Mouse (Mus musculus): Measurements from ENCODE around the gene Ganc. TPM values are rescaled to one million over a fixed set of nuclear protein-coding genes. Genes with fewer than 3 reads are reported as not detected.

Gene Ganc
- total and polyA plus RNA-seq, 3 experiments = 0.95 to 19.2 (median 17.2) TPM

DNA sequence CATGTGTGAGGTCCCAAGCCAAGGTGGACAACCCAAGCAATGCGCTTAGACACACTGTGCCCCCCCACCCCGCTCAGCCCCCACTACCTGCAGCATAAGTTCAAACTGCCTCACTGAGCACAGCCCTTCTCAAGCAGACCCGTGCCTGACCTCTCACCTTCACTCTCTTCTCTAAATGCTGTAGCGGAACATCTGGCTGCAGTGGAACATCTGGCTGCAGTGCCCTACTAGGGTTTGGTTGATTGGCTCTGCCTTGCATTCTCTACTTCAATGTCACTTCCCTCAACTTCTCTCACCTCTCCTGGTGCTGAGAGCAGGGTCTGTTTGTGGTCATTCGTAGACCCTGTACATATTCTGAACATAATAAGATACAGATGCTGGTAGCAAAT lies 61.7 kb downstream of the Ganc start:
- ATAC-seq (ENCODE audit: extremely low read depth, insufficient number of reproducible peaks, low FRiP score, poor library complexity, severe bottlenecking) (no peak), DNase-seq (ENCODE audit: low spot score) (no peak)
- Histone ChIP-seq H3K27me3 (ENCODE audit: insufficient read depth, low read length) (peaks cover 63% of the 10 kb centered on the region), H3K4me3 (ENCODE audit: low read depth, low read length) (no peak overlapping the region), H3K9me3 (replicated peaks) (no peaks in the 10 kb centered on the region), H3K4me1 (ENCODE audit: insufficient read depth, low read depth, low read length) (peaks cover 8% of the 10 kb centered on the region; the same call in 1 of the 2 replicates), H3K36me3 (replicated peaks) (no peaks in the 10 kb centered on the region)
- TF ChIP-seq CTCF (IDR thresholded peaks at IDR 0.05; ENCODE audit: low read depth, low read length) (no peak), GATA2 (IDR thresholded peaks at IDR 0.05; ENCODE audit: borderline replicate concordance, low read depth, low read length) (no peak), POLR2AphosphoS5 (IDR thresholded peaks at IDR 0.05; ENCODE audit: insufficient replicate concordance, low read depth, low read length) (no peak), TAL1 (conservative IDR thresholded peaks at IDR 0.05; ENCODE audit: low read depth, low read length) (no peak), GATA1 (IDR thresholded peaks at IDR 0.05; ENCODE audit: borderline replicate concordance, low read length) (no peak)

DNA sequence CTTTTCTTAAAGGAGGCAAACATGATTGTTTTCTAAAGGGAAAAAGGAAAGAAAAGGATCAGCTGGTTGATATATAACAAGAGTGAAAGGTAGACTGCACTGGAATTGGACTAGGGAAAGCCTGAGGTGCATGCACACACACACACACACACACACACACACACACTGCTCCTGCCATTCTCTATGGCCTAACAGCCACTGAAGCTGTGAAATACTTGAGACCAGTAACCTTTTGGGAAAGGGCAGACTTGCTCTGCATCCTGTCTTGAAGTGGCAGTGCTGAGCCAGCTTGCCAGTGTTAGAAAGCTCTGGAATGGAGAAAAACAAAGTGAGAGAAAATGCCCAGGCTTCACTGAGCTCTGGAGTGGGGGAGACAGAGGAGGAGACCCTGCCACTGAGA lies 64.3 kb downstream of the Ganc start:
- H3K27me3 ChIP-seq (ENCODE audit: insufficient read depth, low read length) = peaks cover 57% of the 10 kb centered on the region
- H3K9me3 ChIP-seq (replicated peaks) = no peaks in the 10 kb centered on the region
- peaks cover 8% of the 10 kb centered on the region; the same call in 1 of the 2 replicates for H3K4me1 ChIP-seq (ENCODE audit: insufficient read depth, low read depth, low read length)
- no peak for TF ChIP-seq GATA1 (IDR thresholded peaks at IDR 0.05; ENCODE audit: borderline replicate concordance, low read length)
- no peak for TF ChIP-seq POLR2AphosphoS5 (IDR thresholded peaks at IDR 0.05; ENCODE audit: insufficient replicate concordance, low read depth, low read length)
- no peak for TF ChIP-seq GATA2 (IDR thresholded peaks at IDR 0.05; ENCODE audit: borderline replicate concordance, low read depth, low read length)
- no peak for TF ChIP-seq CTCF (IDR thresholded peaks at IDR 0.05; ENCODE audit: low read depth, low read length)
- no peak for TF ChIP-seq TAL1 (conservative IDR thresholded peaks at IDR 0.05; ENCODE audit: low read depth, low read length)
- no peak for ATAC-seq (ENCODE audit: extremely low read depth, insufficient number of reproducible peaks, low FRiP score, poor library complexity, severe bottlenecking)
- H3K36me3 ChIP-seq (replicated peaks) = no peaks in the 10 kb centered on the region
- DNase-seq (ENCODE audit: low spot score) = no peak
- H3K4me3 ChIP-seq (ENCODE audit: low read depth, low read length) = no peak overlapping the region

DNA sequence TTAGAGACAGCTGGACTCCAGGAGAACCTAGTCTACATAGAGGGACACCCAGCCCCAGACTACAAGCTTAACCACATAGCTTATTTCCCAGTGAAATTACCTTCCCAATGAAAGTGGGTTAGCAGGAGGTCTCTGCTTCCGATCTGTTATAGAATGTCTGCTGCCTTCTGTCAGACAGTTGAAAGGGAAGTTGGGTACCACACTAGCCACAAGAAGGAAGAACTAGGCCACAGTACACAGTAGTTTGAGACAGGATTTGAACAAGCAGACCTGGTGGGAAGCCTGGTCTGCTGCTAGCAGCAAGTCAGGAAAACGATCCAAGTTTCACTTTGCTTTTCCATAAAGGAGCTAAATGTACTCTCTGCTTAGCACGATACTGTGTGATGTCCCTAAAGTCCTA lies 65.5 kb downstream of the Ganc start:
- Histone ChIP-seq H3K4me3 (ENCODE audit: low read depth, low read length) (no peak overlapping the region), H3K27me3 (ENCODE audit: insufficient read depth, low read length) (peaks cover 51% of the 10 kb centered on the region), H3K9me3 (replicated peaks) (no peaks in the 10 kb centered on the region), H3K36me3 (replicated peaks) (no peaks in the 10 kb centered on the region), H3K4me1 (ENCODE audit: insufficient read depth, low read depth, low read length) (peaks cover 8% of the 10 kb centered on the region)
- DNase-seq (ENCODE audit: low spot score) (no peak), ATAC-seq (ENCODE audit: extremely low read depth, insufficient number of reproducible peaks, low FRiP score, poor library complexity, severe bottlenecking) (no peak)
- no peak for TF ChIP-seq GATA2 (IDR thresholded peaks at IDR 0.05; ENCODE audit: borderline replicate concordance, low read depth, low read length)
- no peak for TF ChIP-seq POLR2AphosphoS5 (IDR thresholded peaks at IDR 0.05; ENCODE audit: insufficient replicate concordance, low read depth, low read length)
- TF ChIP-seq GATA1 (IDR thresholded peaks at IDR 0.05; ENCODE audit: borderline replicate concordance, low read length) = no peak
- no peak for TF ChIP-seq CTCF (IDR thresholded peaks at IDR 0.05; ENCODE audit: low read depth, low read length)
- no peak for TF ChIP-seq TAL1 (conservative IDR thresholded peaks at IDR 0.05; ENCODE audit: low read depth, low read length)

DNA sequence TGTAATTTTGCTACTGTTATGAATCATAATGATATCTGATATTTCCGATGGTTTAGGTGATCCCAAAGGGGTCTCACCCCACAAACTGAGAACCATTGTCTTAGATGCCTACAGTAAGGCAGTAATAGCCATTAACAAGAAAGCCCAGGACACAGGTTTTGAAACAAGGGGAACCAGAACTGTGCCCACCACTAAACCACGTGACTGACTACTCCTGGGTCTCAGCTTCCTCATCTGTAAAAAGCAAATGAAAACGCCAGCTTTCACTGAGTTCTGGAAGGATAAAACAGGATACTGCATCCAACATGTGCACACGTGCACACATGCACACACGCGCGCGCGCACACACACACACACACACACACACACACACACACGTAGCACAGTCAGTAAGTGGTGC lies 66.0 kb downstream of the Ganc start:
- no peaks in the 10 kb centered on the region for H3K36me3 ChIP-seq (replicated peaks)
- no peaks in the 10 kb centered on the region for H3K9me3 ChIP-seq (replicated peaks)
- no peak overlapping the region for H3K4me3 ChIP-seq (ENCODE audit: low read depth, low read length)
- ATAC-seq (ENCODE audit: extremely low read depth, insufficient number of reproducible peaks, low FRiP score, poor library complexity, severe bottlenecking) (no peak), DNase-seq (ENCODE audit: low spot score) (no peak)
- TF ChIP-seq CTCF (IDR thresholded peaks at IDR 0.05; ENCODE audit: low read depth, low read length) (no peak), GATA2 (IDR thresholded peaks at IDR 0.05; ENCODE audit: borderline replicate concordance, low read depth, low read length) (no peak), TAL1 (conservative IDR thresholded peaks at IDR 0.05; ENCODE audit: low read depth, low read length) (no peak), GATA1 (IDR thresholded peaks at IDR 0.05; ENCODE audit: borderline replicate concordance, low read length) (no peak), POLR2AphosphoS5 (IDR thresholded peaks at IDR 0.05; ENCODE audit: insufficient replicate concordance, low read depth, low read length) (no peak)
- H3K4me1 ChIP-seq (ENCODE audit: insufficient read depth, low read depth, low read length) = peaks cover 8% of the 10 kb centered on the region
- peaks cover 46% of the 10 kb centered on the region for H3K27me3 ChIP-seq (ENCODE audit: insufficient read depth, low read length)

DNA sequence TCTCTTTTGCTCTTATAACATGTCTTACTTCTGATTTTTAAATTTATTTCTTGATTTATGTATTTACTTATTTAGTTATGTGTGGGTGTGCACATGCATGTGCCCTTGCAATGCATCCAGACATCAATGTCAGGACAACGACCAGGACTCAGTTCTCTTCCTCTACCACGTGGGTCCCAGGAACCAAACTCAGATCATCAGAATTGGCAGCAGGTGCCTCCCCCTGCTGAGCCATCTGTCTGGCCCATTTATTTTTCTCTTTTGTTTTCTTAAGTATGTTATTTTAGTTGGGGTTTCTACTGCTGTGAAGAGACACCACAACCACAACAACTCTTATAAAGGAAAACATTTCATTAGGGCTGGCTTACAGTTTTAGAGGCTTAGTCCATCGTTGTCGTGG lies 67.2 kb downstream of the Ganc start:
- Histone ChIP-seq H3K9me3 (replicated peaks) (no peaks in the 10 kb centered on the region), H3K4me3 (ENCODE audit: low read depth, low read length) (no peak overlapping the region), H3K4me1 (ENCODE audit: insufficient read depth, low read depth, low read length) (peaks cover 8% of the 10 kb centered on the region), H3K36me3 (replicated peaks) (no peaks in the 10 kb centered on the region), H3K27me3 (ENCODE audit: insufficient read depth, low read length) (peaks cover 42% of the 10 kb centered on the region)
- ATAC-seq (ENCODE audit: extremely low read depth, insufficient number of reproducible peaks, low FRiP score, poor library complexity, severe bottlenecking) = no peak
- no peak for DNase-seq (ENCODE audit: low spot score)
- no peak for TF ChIP-seq CTCF (IDR thresholded peaks at IDR 0.05; ENCODE audit: low read depth, low read length)
- no peak for TF ChIP-seq GATA1 (IDR thresholded peaks at IDR 0.05; ENCODE audit: borderline replicate concordance, low read length)
- TF ChIP-seq TAL1 (conservative IDR thresholded peaks at IDR 0.05; ENCODE audit: low read depth, low read length) = no peak
- no peak for TF ChIP-seq GATA2 (IDR thresholded peaks at IDR 0.05; ENCODE audit: borderline replicate concordance, low read depth, low read length)
- no peak for TF ChIP-seq POLR2AphosphoS5 (IDR thresholded peaks at IDR 0.05; ENCODE audit: insufficient replicate concordance, low read depth, low read length)

DNA sequence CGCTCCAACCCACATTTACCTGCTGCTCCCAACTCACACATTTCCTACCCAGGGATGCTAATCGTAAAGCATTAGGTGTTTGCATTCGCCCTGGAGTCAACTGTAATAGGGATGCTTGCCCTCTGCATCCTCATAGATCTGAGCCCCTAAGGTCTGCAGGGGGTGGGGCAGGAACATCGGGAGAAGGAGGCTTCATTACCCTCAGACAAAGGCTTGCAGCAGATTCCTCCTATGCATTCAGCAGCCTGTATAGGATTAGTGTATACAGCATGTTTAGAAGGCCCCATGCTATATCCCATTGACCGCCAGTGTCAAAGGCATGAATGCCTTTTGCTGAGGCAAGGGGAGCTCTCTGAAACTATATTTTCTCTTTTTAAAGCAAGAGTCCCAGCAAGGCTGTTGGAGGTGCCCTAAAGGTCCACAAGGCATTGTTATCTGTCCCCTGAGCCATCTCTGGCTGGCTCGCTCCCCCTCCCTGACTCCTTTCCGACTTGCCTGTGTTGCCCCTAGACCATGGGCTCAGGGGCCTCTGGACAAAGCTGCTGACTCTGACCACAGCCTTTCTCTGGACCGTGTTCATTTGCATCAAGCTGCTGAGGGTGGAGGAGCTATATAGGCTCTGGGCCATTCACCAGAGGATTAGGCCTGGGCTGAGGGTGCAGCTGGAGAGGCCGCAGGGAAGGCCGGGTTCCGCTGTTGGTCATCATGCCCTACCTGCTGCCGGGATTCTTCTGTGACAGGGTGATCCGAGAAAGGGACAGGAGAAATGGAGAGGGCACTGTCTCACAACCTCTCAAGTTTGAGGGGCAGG lies 72.8 kb downstream of the Ganc start:
- ATAC-seq (ENCODE audit: extremely low read depth, insufficient number of reproducible peaks, low FRiP score, poor library complexity, severe bottlenecking) (no peak), DNase-seq (ENCODE audit: low spot score) (no peak)
- no peaks in the 10 kb centered on the region; the same call in 1 of the 2 replicates for H3K4me1 ChIP-seq (ENCODE audit: insufficient read depth, low read depth, low read length)

More for the DNA sequence above, 72.8 kb downstream of the Ganc start:
- no peaks in the 10 kb centered on the region for H3K36me3 ChIP-seq (replicated peaks)
- no peaks in the 10 kb centered on the region for H3K9me3 ChIP-seq (replicated peaks)
- H3K27me3 ChIP-seq (ENCODE audit: insufficient read depth, low read length) = peaks cover 32% of the 10 kb centered on the region
- TF ChIP-seq GATA1 (IDR thresholded peaks at IDR 0.05; ENCODE audit: borderline replicate concordance, low read length) (no peak), CTCF (IDR thresholded peaks at IDR 0.05; ENCODE audit: low read depth, low read length) (no peak), POLR2AphosphoS5 (IDR thresholded peaks at IDR 0.05; ENCODE audit: insufficient replicate concordance, low read depth, low read length) (no peak), TAL1 (conservative IDR thresholded peaks at IDR 0.05; ENCODE audit: low read depth, low read length) (no peak), GATA2 (IDR thresholded peaks at IDR 0.05; ENCODE audit: borderline replicate concordance, low read depth, low read length) (no peak)
- no peak overlapping the region for H3K4me3 ChIP-seq (ENCODE audit: low read depth, low read length)
